Mouse (Mus musculus) liver, embryonic 14.5 days (tissue): ENCODE data around the gene Ppp2r1b.

Source experiments
- CTCF ChIP-seq: IDR thresholded peaks from 2 replicates; pipeline ENCODE4 v1.5.1; 2016; ENCODE audit warnings: antibody characterized with exemption, low read depth, control low read depth
- EP300 ChIP-seq: IDR thresholded peaks from 2 replicates; pipeline ENCODE4 v1.6.1; 2016; ENCODE audit warnings: antibody characterized with exemption, low read depth

DNA sequence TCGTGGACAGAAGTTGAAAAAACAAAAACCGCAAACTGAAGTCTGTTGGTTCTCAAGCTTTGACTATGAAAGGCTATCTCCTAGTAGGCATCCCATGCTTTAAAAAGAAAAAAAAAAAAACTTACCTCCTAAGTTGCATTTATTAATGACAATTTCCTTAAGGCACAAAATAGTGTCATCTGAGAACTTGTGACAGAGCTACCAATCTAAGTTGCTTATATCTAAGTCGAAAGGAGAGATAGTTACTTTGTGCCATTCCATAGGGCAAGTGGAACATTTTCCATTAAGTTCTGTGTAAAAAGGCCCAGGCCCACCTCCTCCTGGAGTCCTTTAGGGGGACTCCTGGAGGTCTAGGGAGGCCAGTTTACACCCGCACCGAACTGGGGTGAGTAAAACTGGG is 10.7 kb downstream of the Ppp2r1b start:
- TF ChIP-seq EP300 (no peak), CTCF (no peak)
